Mouse (Mus musculus) left cerebral cortex, postnatal 25 days (tissue): ENCODE results near the gene Abhd14b. TPM values are rescaled to one million over a fixed set of nuclear protein-coding genes. Genes with fewer than 3 reads are reported as not detected.

ENCODE experiments used
- DNase-seq, 2 experiments: peaks; one replicate each; pipeline ENCODE4 v3.0.0; 2022; ENCODE audit warnings: low spot score in 2 of 2, mixed read lengths in 1 of 2
- intact Hi-C: fragments of 180-260 bp; cut with DNase I; formaldehyde crosslinking; loops from one replicate; pipeline ENCODE4 v1.15.1; 2025
- total RNA-seq, 2 experiments: library from RNA; stranded (reverse); gene quantifications; 2 replicates each; pipeline ENCODE4 v1.2.3; 2021

The Abhd14b gene
- total RNA-seq, 2 experiments from 2014 or later = 8.3 to 9.7 TPM

GRCm38 (mm10) chr9:106499667-106500066, 52.4 kb downstream of the Abhd14b start, which contains the start of gene Iqcf1:
Iqcf1 (plus strand) TSS chr9:106499967.
- intact Hi-C loops = loop anchor here (10.0 kb wide), 1 partner anchor 305 kb away; no protein-coding TSS in a partner anchor
- no peak for DNase-seq

DNA sequence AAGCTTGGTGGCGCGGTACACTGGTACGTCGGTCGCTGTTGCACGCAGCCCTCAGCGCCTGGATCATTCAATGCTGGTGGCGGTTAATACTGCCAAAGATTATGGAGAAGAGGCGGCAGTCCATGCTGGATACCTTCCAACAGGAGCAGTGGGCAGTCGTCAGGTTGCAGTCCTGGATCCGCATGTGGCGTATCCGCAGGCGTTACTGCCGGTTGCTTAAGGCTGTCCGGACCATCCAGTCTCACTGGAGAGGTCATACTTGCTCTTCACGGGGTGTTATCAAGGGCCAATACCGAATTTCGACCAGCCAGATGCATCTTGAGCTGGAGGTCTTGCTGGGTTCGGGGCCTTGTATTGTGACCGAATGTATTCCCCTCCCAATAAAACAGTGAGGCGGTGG, 54.6 kb downstream of the Abhd14b start:
- intact Hi-C loops = loop anchor here (10.0 kb wide), 1 partner anchor 303 kb away; no protein-coding TSS in a partner anchor

More for the DNA sequence above, 54.6 kb downstream of the Abhd14b start:
- DNase-seq = no peak

Other genes starting within 250 kb of the Abhd14b start
- gene Ppm1m, start 247.7 kb upstream of the Abhd14b start, total RNA-seq = 10 to 100 TPM; 18.0 to 24.7 TPM
- gene Twf2, start 244.4 kb upstream of the Abhd14b start, total RNA-seq = 10 to 100 TPM; 55.1 to 59.6 TPM
- 1 to 10 TPM; 1.1 to 1.2 TPM for gene Tlr9, start 224.9 kb upstream of the Abhd14b start, total RNA-seq
- 100 to 1,000 TPM; 135 to 144 TPM for gene Alas1, start 198.8 kb upstream of the Abhd14b start, total RNA-seq
- gene Poc1a, start 166.4 kb upstream of the Abhd14b start, total RNA-seq = 10 to 100 TPM; 17.2 to 18.9 TPM
- 100 to 1,000 TPM; 101 to 109 TPM for gene Dusp7, start 78.8 kb upstream of the Abhd14b start, total RNA-seq
- gene Rpl29, start 18.0 kb upstream of the Abhd14b start, total RNA-seq = 100 to 1,000 TPM; 289 to 302 TPM
- 10 to 100 TPM; 12.9 to 19.1 TPM for gene Acy1, start 9.1 kb upstream of the Abhd14b start, total RNA-seq
- 10 to 100 TPM; 40.6 to 44.0 TPM for gene Abhd14a, start 219 bp downstream of the Abhd14b start, total RNA-seq
- 100 to 1,000 TPM; 161 to 166 TPM for gene Pcbp4, start 5.8 kb downstream of the Abhd14b start, total RNA-seq
- 1 to 10 TPM; 7.7 to 8.6 TPM for gene Gpr62, start 18.5 kb downstream of the Abhd14b start, total RNA-seq
- 10 to 100 TPM; 30.2 to 37.0 TPM for gene Rrp9, start 28.5 kb downstream of the Abhd14b start, total RNA-seq
- 1 to 10 TPM; 2.9 to 5.3 TPM for gene Parp3, start 29.5 kb downstream of the Abhd14b start, total RNA-seq
- gene Iqcf1, start 52.5 kb downstream of the Abhd14b start, total RNA-seq = not detected
- not detected for gene Iqcf5, start 67.1 kb downstream of the Abhd14b start, total RNA-seq
- gene Iqcf3, start 114.2 kb downstream of the Abhd14b start, total RNA-seq = not detected
- gene Iqcf4, start 123.5 kb downstream of the Abhd14b start, total RNA-seq = not detected
- gene Iqcf6, start 179.1 kb downstream of the Abhd14b start, total RNA-seq = not detected
- gene Grm2, start 208.6 kb downstream of the Abhd14b start, total RNA-seq = 10 to 100 TPM; 54.6 to 56.2 TPM
- gene Tex264, start 238.5 kb downstream of the Abhd14b start, total RNA-seq = 100 to 1,000 TPM in 1 of 2 experiments, 10 to 100 TPM in 1; 96.3 to 106 TPM